Mouse (Mus musculus) c-Kit-positive CD71-positive TER-119-positive erythroid progenitor cells, embryonic 14.5 days (primary cell): ENCODE data around the gene Dpep2nb.

Experiments
- DNase-seq: peaks from one replicate; pipeline ENCODE4 v3.0.0-alpha.2; 2013; ENCODE audit warnings: low spot score

Gene Dpep2nb

DNA sequence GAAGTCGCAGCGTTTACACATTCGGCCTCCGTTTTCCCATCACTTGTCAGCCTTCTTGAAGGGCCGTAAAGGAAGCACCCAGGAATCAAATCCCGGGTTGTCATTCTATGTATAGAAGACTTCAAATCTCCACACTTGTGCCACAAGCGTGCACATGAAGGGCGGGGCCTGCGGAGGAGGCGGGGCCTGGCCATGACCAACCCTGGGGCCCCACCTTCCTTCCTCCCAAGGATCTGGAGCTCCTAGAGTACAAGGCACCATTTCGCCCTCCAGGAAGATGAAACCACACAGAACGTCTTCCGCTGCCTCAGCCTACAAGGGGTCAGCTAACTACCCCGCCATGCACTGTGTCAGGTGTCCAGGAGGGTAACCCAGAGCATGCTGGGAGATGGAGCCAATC is 44.7 kb downstream of the Dpep2nb start:
- DNase-seq = peak; percentile 47

DNA sequence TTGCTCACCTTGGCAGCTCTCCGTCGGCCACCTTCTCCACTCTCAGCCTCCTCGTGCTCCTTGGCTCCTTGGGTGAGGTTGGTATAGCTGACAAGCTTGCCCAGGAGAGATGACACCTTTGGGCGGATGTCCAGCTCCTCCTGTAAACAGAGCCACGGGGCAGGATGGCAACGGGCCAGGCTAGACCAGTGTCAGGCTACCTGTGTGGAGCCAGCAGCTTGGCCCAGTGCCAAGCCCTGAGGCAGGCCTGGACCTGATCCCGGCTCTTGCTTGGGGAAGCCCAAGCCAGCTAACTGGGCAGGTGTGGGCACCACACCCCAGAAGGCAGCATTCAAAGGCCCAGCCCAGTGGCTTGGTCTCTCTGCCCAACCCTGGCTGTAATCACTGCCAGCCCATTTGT is 46.4 kb downstream of the Dpep2nb start:
- DNase-seq = no peak

GRCm38 (mm10) chr8:105957813-105958212 is 48.0 kb downstream of the Dpep2nb start:
- no peak for DNase-seq

GRCm38 (mm10) chr8:105956556-105956955 is 49.2 kb downstream of the Dpep2nb start:
- DNase-seq = no peak

GRCm38 (mm10) chr8:105951057-105951659 is 54.6 kb downstream of the Dpep2nb start:
- DNase-seq = no peak

DNA sequence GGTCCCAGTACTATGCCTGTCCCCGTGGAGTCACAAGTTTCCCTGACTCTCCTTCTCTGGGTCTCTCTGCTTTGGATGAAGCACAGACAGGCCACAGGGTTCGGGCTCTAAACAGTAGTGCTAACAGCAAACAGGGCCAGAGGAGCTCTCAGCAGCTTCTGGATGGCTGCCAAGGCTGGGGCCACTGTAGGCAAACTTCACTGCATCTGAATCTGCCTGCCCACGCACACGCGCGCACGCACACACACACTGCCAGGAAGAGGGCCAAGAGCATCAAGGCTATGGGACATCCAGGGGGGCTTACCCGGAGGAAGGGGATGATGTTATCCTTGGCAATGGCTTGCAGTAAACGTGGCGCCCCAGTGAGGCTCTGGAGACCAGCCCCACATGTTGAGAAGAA is 56.4 kb downstream of the Dpep2nb start:
- no peak for DNase-seq
